Mouse (Mus musculus) hematopoietic stem cell, adult 5-6 weeks (primary cell): ENCODE data around the gene Amhr2. TPM values are rescaled to one million over a fixed set of nuclear protein-coding genes. Genes with fewer than 3 reads are reported as not detected.

Source experiments
- ATAC-seq, 2 experiments: fragments of 125-278 bp in 1 of 2; replicated peaks in 1 of 2; 2 replicates each; pipeline ENCODE4 v1.8.0; 2016 to 2017; ENCODE audit warnings: inconsistent platforms in 2 of 2, mild to moderate bottlenecking in 2 of 2, moderate number of reproducible peaks in 2 of 2, low read depth in 1 of 2, moderate TSS enrichment in 1 of 2; ENCODE audit not compliant: low FRiP score in 2 of 2, poor library complexity in 2 of 2, severe bottlenecking in 2 of 2, insufficient read depth in 1 of 2, low TSS enrichment in 1 of 2
- total RNA-seq: library from RNA; stranded (forward); fragments of 172-1452, 232-1000 nt; gene quantifications from 2 replicates; pipeline ENCODE4 v1.2.3, GENCODE M21; 2017

Amhr2 gene
- total RNA-seq: not detected in 2 replicates

GRCm38 (mm10) chr15:102445146-102445545, at the start of gene Amhr2:
Gene Amhr2, plus strand, starts transcription at chr15:102445367.
- ATAC-seq: no peak

GRCm38 (mm10) chr15:102398629-102399028, 46.5 kb upstream of the Amhr2 start:
- no peak for ATAC-seq

GRCm38 (mm10) chr15:102399229-102400221, 45.6 kb upstream of the Amhr2 start:
- peak; percentile 79 to 89 for ATAC-seq

GRCm38 (mm10) chr15:102400476-102401045, 44.6 kb upstream of the Amhr2 start:
- no peak for ATAC-seq

GRCm38 (mm10) chr15:102401278-102401677, 43.9 kb upstream of the Amhr2 start:
- no peak for ATAC-seq

GRCm38 (mm10) chr15:102402210-102402609, 43.0 kb upstream of the Amhr2 start:
- no peak for ATAC-seq

GRCm38 (mm10) chr15:102404608-102405488, 40.3 kb upstream of the Amhr2 start:
- ATAC-seq: peak in 1 of 2 experiments; percentile 39; a peak in 2 of 4 replicates

- ATAC-seq: peak; percentile 85 to 87
These were observed 39.5 kb upstream of the Amhr2 start, which contains the start of gene Sp1 for GRCm38 (mm10) chr15:102405489-102406195. Gene Sp1, plus strand, starts transcription at chr15:102406143.

GRCm38 (mm10) chr15:102406196-102406911, 38.8 kb upstream of the Amhr2 start:
- ATAC-seq: no peak

GRCm38 (mm10) chr15:102406912-102407580, 38.1 kb upstream of the Amhr2 start:
- ATAC-seq: no peak

GRCm38 (mm10) chr15:102407681-102408557, 37.2 kb upstream of the Amhr2 start:
- no peak for ATAC-seq

- ATAC-seq: no peak
These were observed 36.5 kb upstream of the Amhr2 start for GRCm38 (mm10) chr15:102408558-102409130.

GRCm38 (mm10) chr15:102409286-102409685, 35.9 kb upstream of the Amhr2 start:
- no peak for ATAC-seq

- ATAC-seq: no peak
These were observed 34.1 kb upstream of the Amhr2 start for GRCm38 (mm10) chr15:102411077-102411476.

GRCm38 (mm10) chr15:102413687-102414086, 31.5 kb upstream of the Amhr2 start:
- no peak for ATAC-seq
